Mouse (Mus musculus): ENCODE results near the gene Heyl. TPM values are rescaled to one million over a fixed set of nuclear protein-coding genes. Genes with fewer than 3 reads are reported as not detected.
A peak's percentile ranks its signal among the peaks of the same experiment; 100 is the strongest.

The Heyl gene
- total RNA-seq, 2 experiments from 2014 or later: 2.7 to 3.9 TPM

GRCm38 (mm10) chr4:123236431-123237031, 3.2 kb downstream of the Heyl start:
- H3K4me3 ChIP-seq: no peak overlapping the region
- DNase-seq (ENCODE audit: extremely low spot score in 1 of 2, low spot score in 2 of 2): no peak
- H3K27ac ChIP-seq: no peak overlapping the region
- no peak for TF ChIP-seq CTCF (IDR thresholded peaks at IDR 0.05)
- intact Hi-C loops (cut with DNase I): no loop called here

GRCm38 (mm10) chr4:123237386-123238266, 4.3 kb downstream of the Heyl start:
- intact Hi-C loops (cut with DNase I): no loop called here
- Histone ChIP-seq H3K27ac (no peak overlapping the region; the same call in 1 of the 2 replicates), H3K4me3 (no peak overlapping the region)
- DNase-seq (ENCODE audit: extremely low spot score in 1 of 2, low spot score in 2 of 2): no peak
- TF ChIP-seq CTCF (IDR thresholded peaks at IDR 0.05): no peak

- intact Hi-C loops (cut with DNase I): no loop called here
- TF ChIP-seq CTCF (IDR thresholded peaks at IDR 0.05): no peak; the same call in 1 of the 2 replicates
- DNase-seq (ENCODE audit: extremely low spot score in 1 of 2, low spot score in 2 of 2): no peak
- peak overlapping the region; percentile 32; the same call in 1 of the 2 replicates for H3K27ac ChIP-seq
- H3K4me3 ChIP-seq: no peak overlapping the region
These were observed 6.2 kb downstream of the Heyl start for GRCm38 (mm10) chr4:123239361-123240203.

- no peak overlapping the region for H3K27ac ChIP-seq
- intact Hi-C loops (cut with DNase I): no loop called here
- no peak for DNase-seq (ENCODE audit: extremely low spot score in 1 of 2, low spot score in 2 of 2)
- no peak for TF ChIP-seq CTCF (IDR thresholded peaks at IDR 0.05)
- no peak overlapping the region for H3K4me3 ChIP-seq
These were observed 12.9 kb downstream of the Heyl start for GRCm38 (mm10) chr4:123246221-123246620.

- intact Hi-C loops (cut with DNase I): no loop called here
- no peak overlapping the region for H3K27ac ChIP-seq
- no peak for DNase-seq (ENCODE audit: extremely low spot score in 1 of 2, low spot score in 2 of 2)
- no peak for TF ChIP-seq CTCF (IDR thresholded peaks at IDR 0.05)
- H3K4me3 ChIP-seq: no peak overlapping the region
These were observed 13.3 kb downstream of the Heyl start for GRCm38 (mm10) chr4:123246651-123247050.

- Histone ChIP-seq H3K27ac (no peak overlapping the region), H3K4me3 (no peak overlapping the region)
- no peak for TF ChIP-seq CTCF (IDR thresholded peaks at IDR 0.05)
- intact Hi-C loops (cut with DNase I): no loop called here
- DNase-seq (ENCODE audit: extremely low spot score in 1 of 2, low spot score in 2 of 2): no peak
These were observed 14.0 kb downstream of the Heyl start for GRCm38 (mm10) chr4:123247147-123247880.

GRCm38 (mm10) chr4:123248971-123249567, 15.7 kb downstream of the Heyl start:
- peak; percentile 41 to 67 for DNase-seq (ENCODE audit: extremely low spot score in 1 of 2, low spot score in 2 of 2)
- intact Hi-C loops (cut with DNase I): no loop called here
- Histone ChIP-seq H3K4me3 (no peak overlapping the region), H3K27ac (peak overlapping the region; percentile 56; the same call in 1 of the 2 replicates)
- peak; percentile 14; the same call in 1 of the 2 replicates for TF ChIP-seq CTCF (IDR thresholded peaks at IDR 0.05)

- no peak for DNase-seq (ENCODE audit: extremely low spot score in 1 of 2, low spot score in 2 of 2)
- Histone ChIP-seq H3K27ac (no peak overlapping the region), H3K4me3 (no peak overlapping the region)
- no peak for TF ChIP-seq CTCF (IDR thresholded peaks at IDR 0.05)
- intact Hi-C loops (cut with DNase I): loop anchor here (5.0 kb wide), 1 partner anchor 255 kb away; the partner anchor contains the start of gene Mycl
These were observed 18.9 kb downstream of the Heyl start for GRCm38 (mm10) chr4:123252214-123252613.

- DNase-seq (ENCODE audit: extremely low spot score in 1 of 2, low spot score in 2 of 2): no peak
- intact Hi-C loops (cut with DNase I): loop anchor here (1.0 to 5.0 kb wide), 3 partner anchors 35 to 257 kb away; partner anchors contain the start of gene Mycl
- TF ChIP-seq CTCF (IDR thresholded peaks at IDR 0.05): peak; percentile 76
- H3K4me3 ChIP-seq: no peak overlapping the region
- no peak overlapping the region for H3K27ac ChIP-seq
These were observed 21.3 kb downstream of the Heyl start for GRCm38 (mm10) chr4:123254617-123255016.

- DNase-seq (ENCODE audit: extremely low spot score in 1 of 2, low spot score in 2 of 2): no peak
- H3K4me3 ChIP-seq: no peak overlapping the region
- H3K27ac ChIP-seq: no peak overlapping the region
- intact Hi-C loops (cut with DNase I): no loop called here
- no peak for TF ChIP-seq CTCF (IDR thresholded peaks at IDR 0.05)
These were observed 26.9 kb downstream of the Heyl start for GRCm38 (mm10) chr4:123260071-123260746.
